Mouse (Mus musculus) heart, adult 2 months (tissue): ENCODE data around the gene Stat3.

Source experiments
- CTCF ChIP-seq: fragments of 200-600 bp; IDR thresholded peaks from 2 replicates; pipeline ENCODE4 v1.8.1; 2022; ENCODE audit warnings: antibody characterized with exemption, mild to moderate bottlenecking, moderate library complexity
- EP300 ChIP-seq: fragments of 200-500 bp; IDR thresholded peaks from 2 replicates; pipeline ENCODE4 v1.6.1; 2011; ENCODE audit warnings: low read depth, low read length, control low read depth; ENCODE audit not compliant: insufficient read depth
- POLR2A ChIP-seq: fragments of 200-500 bp; IDR thresholded peaks from 2 replicates; pipeline ENCODE4 v1.6.1; 2011; ENCODE audit warnings: mild to moderate bottlenecking, low read depth, low read length, control low read depth; ENCODE audit not compliant: insufficient read depth

DNA sequence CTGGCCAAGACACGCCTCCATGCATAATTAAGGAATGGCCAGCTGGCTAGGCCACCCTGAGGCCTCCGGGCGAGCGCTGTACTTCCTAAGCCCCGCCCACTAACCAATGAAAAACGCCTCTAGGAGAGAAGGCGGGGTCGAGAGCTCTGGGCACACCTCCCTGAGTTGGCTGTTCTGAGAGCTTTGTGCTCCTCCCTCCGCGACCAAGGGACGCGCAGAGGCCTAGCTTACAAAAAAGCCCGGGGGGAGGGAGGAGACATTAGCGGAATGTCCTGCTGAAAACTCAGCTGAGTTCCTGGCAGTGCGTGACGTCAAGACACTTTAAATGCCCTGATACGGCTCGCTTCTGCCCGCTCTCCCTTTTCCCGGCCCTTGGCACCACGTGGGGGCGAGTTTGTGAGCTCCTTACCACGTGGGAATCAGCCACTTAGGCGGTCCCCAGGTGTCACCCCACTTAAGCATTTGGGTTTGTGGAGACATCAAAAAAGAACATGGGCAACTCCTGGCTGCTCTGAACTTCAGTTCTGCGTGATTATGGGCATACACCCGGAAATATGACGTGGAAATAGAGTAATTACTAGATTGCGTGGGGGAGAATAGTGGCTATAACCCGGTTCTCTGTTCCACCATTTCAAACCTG, at the start of gene Stat3:
- 0 out of 2 replicates have a peak, but pooled peaks have one; percentile 8 for TF ChIP-seq CTCF
- peak; percentile 46 for TF ChIP-seq POLR2A
- peak; percentile 98 for TF ChIP-seq EP300
